Mouse (Mus musculus) activated CD4-positive, CD25-positive, alpha-beta regulatory T cell, adult 4 months (primary cell): ENCODE results near the gene Pde1b. TPM values are rescaled to one million over a fixed set of nuclear protein-coding genes. Genes with fewer than 3 reads are reported as not detected.

Experiments
- ATAC-seq: one replicate; pipeline ENCODE4 v1.8.0; 2017
- polyA plus RNA-seq, 2 experiments: library from polyadenylated mRNA; unstranded; fragments of 100-300 nt; shearing (Covaris generic); gene quantifications; one replicate each; pipeline ENCODE4 v1.2.1; 2017

Pde1b gene
- polyA plus RNA-seq, 2 experiments from 2014 or later, result 2.5 to 4.2 TPM

GRCm38 (mm10) chr15:103552096-103552690 lies 49.4 kb downstream of the Pde1b start:
- no peak for ATAC-seq

GRCm38 (mm10) chr15:103564981-103565380 lies 62.1 kb downstream of the Pde1b start, which contains the start of gene Glycam1:
Glycam1 (minus strand) TSS chr15:103565081.
- no peak for ATAC-seq

Other genes starting within 250 kb of the Pde1b start
- gene Nfe2, start 244.6 kb upstream of the Pde1b start, polyA plus RNA-seq, result 1 to 10 TPM; 1.2 TPM
- 100 to 1,000 TPM; 231 to 266 TPM for gene Copz1, start 230.3 kb upstream of the Pde1b start, polyA plus RNA-seq
- gene Gpr84, start 192.4 kb upstream of the Pde1b start, polyA plus RNA-seq, result not detected
- not detected for gene Zfp385a, start 162.9 kb upstream of the Pde1b start, polyA plus RNA-seq
- gene Itga5, start 136.3 kb upstream of the Pde1b start, polyA plus RNA-seq, result 1 to 10 TPM; 1.3 to 2.2 TPM
- gene Gtsf1, start 72.6 kb upstream of the Pde1b start, polyA plus RNA-seq, result not detected
- not detected for gene Gtsf2, start 54.6 kb upstream of the Pde1b start, polyA plus RNA-seq
- 10 to 100 TPM; 65.6 to 80.2 TPM for gene Nckap1l, start 49.2 kb upstream of the Pde1b start, polyA plus RNA-seq
- under 1 TPM in 1 of 2 experiments, not detected in 1; 0.74 TPM for gene Ppp1r1a, start 35.0 kb downstream of the Pde1b start, polyA plus RNA-seq
- gene Glycam1, start 62.0 kb downstream of the Pde1b start, polyA plus RNA-seq, result not detected